Mouse (Mus musculus) liver, embryonic 11.5 days (tissue): Measurements from ENCODE around the gene Zfp791. TPM values are rescaled to one million over a fixed set of nuclear protein-coding genes. Genes with fewer than 3 reads are reported as not detected.
A peak's percentile ranks its signal among the peaks of the same experiment; 100 is the strongest.
"Not testable (repeated sequence)": the region's sequence is repeated elsewhere in the genome, so short reads cannot be mapped to it uniquely, and the experiment has no call there.

Experiments used
- ATAC-seq: fragments of 200-750 bp; cut with Nextera tagmentation; replicated peaks from 2 replicates; pipeline ENCODE4 v1.8.0; 2017; ENCODE audit warnings: moderate number of reproducible peaks, mild to moderate bottlenecking, moderate TSS enrichment, moderate library complexity; ENCODE audit not compliant: low FRiP score
- DNase-seq: peaks from one replicate; pipeline ENCODE4 v3.0.0-alpha.2; 2017; ENCODE audit warnings: low spot score
- H3K27ac ChIP-seq: fragments of 300-500 bp; sonication (generic); 2 replicates; pipeline ENCODE4 v1.5.1; 2014; ENCODE audit warnings: mild to moderate bottlenecking, low read depth, low read length, control low read depth
- H3K27me3 ChIP-seq: fragments of 300-500 bp; sonication (generic); replicated peaks from 2 replicates; pipeline ENCODE4 v1.6.1; 2014; ENCODE audit warnings: low read length, mixed read lengths; ENCODE audit not compliant: control insufficient read depth, insufficient read depth
- H3K36me3 ChIP-seq: fragments of 300-500 bp; sonication (generic); 2 replicates; pipeline ENCODE4 v1.6.1; 2014; ENCODE audit warnings: mild to moderate bottlenecking, low read length, moderate library complexity, mixed read lengths; ENCODE audit not compliant: control insufficient read depth, insufficient read depth
- H3K4me1 ChIP-seq: fragments of 300-500 bp; sonication (generic); replicated peaks from 2 replicates; pipeline ENCODE4 v1.6.1; 2014; ENCODE audit warnings: low read length, mixed read lengths; ENCODE audit not compliant: control insufficient read depth, insufficient read depth
- H3K4me2 ChIP-seq: fragments of 300-500 bp; sonication (generic); 2 replicates; pipeline ENCODE4 v1.6.1; 2014; ENCODE audit warnings: mild to moderate bottlenecking, control low read depth, moderate library complexity
- H3K4me3 ChIP-seq: fragments of 300-500 bp; sonication (generic); 2 replicates; pipeline ENCODE4 v1.5.1; 2014; ENCODE audit warnings: low read depth, low read length, control low read depth
- H3K9ac ChIP-seq: fragments of 300-500 bp; sonication (generic); 2 replicates; pipeline ENCODE4 v1.6.1; 2014; ENCODE audit warnings: low read depth, low read length, control low read depth
- H3K9me3 ChIP-seq: fragments of 300-500 bp; sonication (generic); 2 replicates; pipeline ENCODE4 v1.6.1; 2016; ENCODE audit warnings: low read length, inconsistent platforms, mixed read lengths; ENCODE audit not compliant: control insufficient read depth
- WGBS: fragments of 180-500 bp; shearing (Covaris S2); extraction: QIAGEN DNeasy Blood & Tissue Kit; methylation state at CpG from one replicate; pipeline ENCODE4 v1.1.7; 2014; 5-methylcytosine and 5-hydroxymethylcytosine counted together
- polyA plus RNA-seq: library from polyadenylated mRNA; unstranded; fragments of >200 nt; fragmentation: Nextera tagmentation; extraction: Ambion mirVana; gene quantifications from 2 replicates; pipeline ENCODE4 v1.2.1, GENCODE M21; 2014

Gene Zfp791
- polyA plus RNA-seq, 1 experiment from 2014 or later: 1.1 TPM

- Histone ChIP-seq H3K4me2 (no peak overlapping the region), H3K36me3 (peaks cover 14% of the 10 kb centered on the region; the same call in 1 of the 2 replicates), H3K9ac (no peak overlapping the region), H3K27ac (no peak overlapping the region), H3K27me3 (no peaks in the 10 kb centered on the region), H3K4me3 (no peak overlapping the region), H3K4me1 (no peaks in the 10 kb centered on the region), H3K9me3 (no peaks in the 10 kb centered on the region)
- 94% methylated on average over 11 of the region's 11 CpGs for WGBS
- ATAC-seq (no peak), DNase-seq (no peak)
Measured at GRCm38 (mm10) chr8:85090856-85091255, 32.0 kb downstream of the Zfp791 start.

- Histone ChIP-seq H3K4me2 (no peak overlapping the region), H3K36me3 (peaks cover 6% of the 10 kb centered on the region; the same call in 1 of the 2 replicates), H3K4me3 (no peak overlapping the region), H3K27me3 (no peaks in the 10 kb centered on the region), H3K27ac (no peak overlapping the region), H3K4me1 (peaks cover 7% of the 10 kb centered on the region), H3K9me3 (no peaks in the 10 kb centered on the region), H3K9ac (no peak overlapping the region)
- DNase-seq (no peak), ATAC-seq (no peak)
- 73% methylated on average over 2 of the region's 2 CpGs for WGBS
Measured at GRCm38 (mm10) chr8:85088771-85089170, 34.1 kb downstream of the Zfp791 start.

- 68% methylated on average over 3 of the region's 3 CpGs for WGBS
- no peaks in the 10 kb centered on the region for H3K9me3 ChIP-seq
Measured at GRCm38 (mm10) chr8:85086238-85086637, 36.7 kb downstream of the Zfp791 start.

GRCm38 (mm10) chr8:85084633-85085032, 38.3 kb downstream of the Zfp791 start:
- Histone ChIP-seq H3K27ac (no peak overlapping the region), H3K27me3 (no peaks in the 10 kb centered on the region), H3K9me3 (no peaks in the 10 kb centered on the region), H3K4me2 (peak overlapping the region; percentile 92), H3K4me3 (peak overlapping the region; percentile 75), H3K4me1 (peaks cover 26% of the 10 kb centered on the region), H3K36me3 (peaks cover 6% of the 10 kb centered on the region; the same call in 1 of the 2 replicates), H3K9ac (no peak overlapping the region)
- ATAC-seq (no peak), DNase-seq (no peak)
- WGBS: 53% methylated on average over 8 of the region's 8 CpGs

More at GRCm38 (mm10) chr8:85086238-85086637, 36.7 kb downstream of the Zfp791 start:
- no peak overlapping the region for H3K4me3 ChIP-seq
- H3K4me1 ChIP-seq: peaks cover 26% of the 10 kb centered on the region
- no peak for DNase-seq
- H3K36me3 ChIP-seq: peaks cover 6% of the 10 kb centered on the region; the same call in 1 of the 2 replicates
- ATAC-seq: no peak
- no peak overlapping the region for H3K27ac ChIP-seq
- no peak overlapping the region for H3K9ac ChIP-seq
- H3K27me3 ChIP-seq: no peaks in the 10 kb centered on the region
- no peak overlapping the region for H3K4me2 ChIP-seq

DNA sequence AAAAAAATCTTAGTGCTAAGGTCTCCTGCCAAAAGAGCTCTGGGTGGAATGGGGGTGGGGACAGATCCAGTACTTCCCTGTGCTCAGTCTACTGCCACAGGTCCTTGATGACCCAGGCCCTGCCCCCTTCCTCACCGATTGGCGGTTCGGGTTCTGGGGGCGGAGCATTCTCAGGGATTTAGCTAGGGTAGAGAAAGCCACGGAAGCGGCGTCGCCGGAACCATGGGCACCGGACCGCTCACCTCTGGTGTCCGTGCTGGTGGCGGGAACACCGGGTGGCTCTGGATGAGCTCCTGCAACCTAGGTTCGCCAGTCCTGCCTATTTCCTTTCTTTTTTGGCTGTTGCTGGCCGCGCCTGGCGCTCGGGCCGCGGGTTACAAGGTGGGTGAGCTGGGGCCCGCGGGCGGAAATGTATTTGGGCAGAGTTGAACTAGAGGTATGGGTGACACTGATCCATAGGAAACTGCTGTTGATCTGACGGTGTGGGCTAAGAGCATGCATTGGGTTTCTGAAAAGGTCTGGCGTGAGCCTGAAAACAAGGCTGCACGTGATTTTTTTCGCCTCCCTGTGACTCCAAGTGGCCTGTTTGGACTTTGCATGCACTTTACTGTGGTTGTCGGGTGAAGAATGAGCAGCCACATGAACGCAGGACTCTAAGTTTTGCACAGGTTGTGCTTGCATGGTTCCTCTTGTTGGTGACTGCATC, 39.6 kb downstream of the Zfp791 start, which contains the start of gene Man2b1:
Gene Man2b1, plus strand, starts transcription at position 163 of the 706 bp plus-strand sequence.
- ATAC-seq (peak; percentile 85), DNase-seq (peak; percentile 79)
- peaks cover 5% of the 10 kb centered on the region; the same call in 1 of the 2 replicates for H3K36me3 ChIP-seq
- no peaks in the 10 kb centered on the region for H3K27me3 ChIP-seq
- under 1% methylated on average over 30 of the region's 30 CpGs for WGBS
- peak within 1 kb of the TSS; percentile 76 for H3K9ac ChIP-seq
- H3K27ac ChIP-seq: peak within 1 kb of the TSS; percentile 54; the same call in 1 of the 2 replicates
- no peaks in the 10 kb centered on the region for H3K9me3 ChIP-seq
- peak within 1 kb of the TSS; percentile 75 for H3K4me3 ChIP-seq
- H3K4me1 ChIP-seq: peaks cover 28% of the 10 kb centered on the region
- peak within 1 kb of the TSS; percentile 92 for H3K4me2 ChIP-seq

DNA sequence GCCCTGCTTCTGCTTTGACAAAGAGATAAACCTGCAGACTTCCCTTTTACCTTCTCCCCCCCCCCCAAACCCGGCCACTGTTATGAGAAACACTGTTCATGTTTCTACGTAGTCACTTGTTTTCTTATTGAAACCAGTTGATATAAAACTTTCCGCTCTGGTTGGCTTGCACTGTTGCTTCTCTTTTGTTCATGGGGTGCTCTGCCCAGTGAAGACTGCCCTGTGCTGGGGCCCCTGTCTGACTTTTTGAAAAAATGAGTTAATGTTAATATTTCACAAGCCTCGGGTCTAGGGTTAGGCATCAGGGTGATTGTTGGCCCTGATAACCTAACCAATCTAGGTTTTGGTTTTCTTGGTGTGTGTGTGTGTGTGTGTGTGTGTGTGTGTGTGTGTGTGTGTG, 40.7 kb downstream of the Zfp791 start:
- peaks cover 28% of the 10 kb centered on the region for H3K4me1 ChIP-seq
- ATAC-seq, H3K4me3 ChIP-seq, H3K9ac ChIP-seq, H3K9me3 ChIP-seq, DNase-seq, H3K27ac ChIP-seq, H3K36me3 ChIP-seq, H3K27me3 ChIP-seq: not testable (repeated sequence)
- peak overlapping the region; percentile 92 for H3K4me2 ChIP-seq
- 48% methylated on average over 4 of the region's 4 CpGs for WGBS

GRCm38 (mm10) chr8:85081216-85081555, 41.7 kb downstream of the Zfp791 start, which contains the start of gene Wdr83:
TSS of gene Wdr83 (minus strand) at chr8:85081306.
- H3K4me2 ChIP-seq: peak within 1 kb of the TSS; percentile 92
- H3K27me3 ChIP-seq: no peaks in the 10 kb centered on the region
- H3K4me3 ChIP-seq: peak within 1 kb of the TSS; percentile 87
- DNase-seq (no peak), ATAC-seq (peak; percentile 81)
- H3K27ac ChIP-seq: peak within 1 kb of the TSS; percentile 64
- peaks cover 7% of the 10 kb centered on the region; the same call in 1 of the 2 replicates for H3K36me3 ChIP-seq
- H3K9ac ChIP-seq: peak within 1 kb of the TSS; percentile 90
- 1% methylated on average over 9 of the region's 9 CpGs for WGBS
- peaks cover 34% of the 10 kb centered on the region for H3K4me1 ChIP-seq
- no peaks in the 10 kb centered on the region for H3K9me3 ChIP-seq

GRCm38 (mm10) chr8:85080532-85081215, 42.2 kb downstream of the Zfp791 start, which contains the start of gene Wdr83os:
TSS of gene Wdr83os (plus strand) at chr8:85080740.
- Histone ChIP-seq H3K36me3 (peaks cover 10% of the 10 kb centered on the region), H3K4me1 (peaks cover 39% of the 10 kb centered on the region), H3K9me3 (no peaks in the 10 kb centered on the region), H3K4me3 (peak within 1 kb of the TSS; percentile 87), H3K27me3 (no peaks in the 10 kb centered on the region), H3K27ac (peak within 1 kb of the TSS; percentile 64), H3K9ac (peak within 1 kb of the TSS; percentile 90), H3K4me2 (peak within 1 kb of the TSS; percentile 76)
- peak; percentile 8; the same call in 1 of the 2 replicates for ATAC-seq
- WGBS: under 1% methylated on average over 30 of the region's 30 CpGs
- peak; percentile 81 for DNase-seq
